Mouse (Mus musculus): ENCODE measurements around the gene Spi1. TPM values are rescaled to one million over a fixed set of nuclear protein-coding genes. Genes with fewer than 3 reads are reported as not detected.
A peak's percentile ranks its signal among the peaks of the same experiment; 100 is the strongest.

The Spi1 gene
- polyA plus RNA-seq, 2 experiments, result 15.6 to 20.5 TPM

- TF ChIP-seq EP300 (IDR thresholded peaks at IDR 0.05; ENCODE audit: low read depth), result no peak
- TF ChIP-seq CTCF (IDR thresholded peaks at IDR 0.05; ENCODE audit: low read depth), result peak; percentile 95
- H3K4me2 ChIP-seq (ENCODE audit: low read depth), result no peak overlapping the region
- DNase-seq (ENCODE audit: low read depth in 3 of 3, low spot score in 3 of 3) (no peak), ATAC-seq (ENCODE audit: insufficient read depth) (no peak)
- H3K27ac ChIP-seq, result no peak overlapping the region
- H3K9ac ChIP-seq (replicated peaks), result no peak overlapping the region
- peaks cover 28% of the 10 kb centered on the region for H3K36me3 ChIP-seq (replicated peaks; ENCODE audit: control insufficient read depth, insufficient read depth, low read depth)
- H3K9me3 ChIP-seq (ENCODE audit: control insufficient read depth, low read length), result no peaks in the 10 kb centered on the region
- H3K27me3 ChIP-seq (ENCODE audit: control insufficient read depth, insufficient read depth, low read length), result no peaks in the 10 kb centered on the region
- peaks cover 14 to 17% of the 10 kb centered on the region in 2 experiments for H3K4me1 ChIP-seq (replicated peaks; ENCODE audit: control insufficient read depth in 2 of 2, insufficient read depth in 2 of 2, low read length in 1 of 2)
- no peak overlapping the region for H3K4me3 ChIP-seq (ENCODE audit: insufficient read depth in 1 of 2, low read depth in 2 of 2, low read length in 2 of 2)
- WGBS (ENCODE audit: insufficient replicate concordance), result 46% methylated on average over 3 of the region's 3 CpGs
Measured at GRCm38 (mm10) chr2:91065544-91065943, 16.6 kb upstream of the Spi1 start.

GRCm38 (mm10) chr2:91066455-91066854, 15.7 kb upstream of the Spi1 start:
- H3K36me3 ChIP-seq (replicated peaks; ENCODE audit: control insufficient read depth, insufficient read depth, low read depth), result peaks cover 28% of the 10 kb centered on the region
- 69% methylated on average over 3 of the region's 3 CpGs for whole genome bisulfite sequencing (ENCODE audit: insufficient replicate concordance)

GRCm38 (mm10) chr2:91068162-91068871, 13.9 kb upstream of the Spi1 start:
- no peak for DNase-seq (ENCODE audit: low read depth in 3 of 3, low spot score in 3 of 3)
- H3K9me3 ChIP-seq (ENCODE audit: control insufficient read depth, low read length), result no peaks in the 10 kb centered on the region
- no peak for ATAC-seq (ENCODE audit: insufficient read depth)
- H3K9ac ChIP-seq (replicated peaks), result no peak overlapping the region
- no peak for TF ChIP-seq CTCF (IDR thresholded peaks at IDR 0.05; ENCODE audit: low read depth)
- no peak for TF ChIP-seq EP300 (IDR thresholded peaks at IDR 0.05; ENCODE audit: low read depth)
- no peak overlapping the region for H3K4me3 ChIP-seq (ENCODE audit: insufficient read depth in 1 of 2, low read depth in 2 of 2, low read length in 2 of 2)
- H3K4me2 ChIP-seq (ENCODE audit: low read depth), result 0 out of 2 replicates have a peak overlapping the region, but pooled peaks have one; percentile 85
- WGBS (ENCODE audit: insufficient replicate concordance), result 71% methylated on average over 13 of the region's 13 CpGs
- peaks cover 0 to 11% of the 10 kb centered on the region in 2 experiments; a peak in 3 of 4 replicates for H3K4me1 ChIP-seq (replicated peaks; ENCODE audit: control insufficient read depth in 2 of 2, insufficient read depth in 2 of 2, low read length in 1 of 2)
- H3K27ac ChIP-seq, result no peak overlapping the region
- H3K36me3 ChIP-seq (replicated peaks; ENCODE audit: control insufficient read depth, insufficient read depth, low read depth), result peaks cover 11% of the 10 kb centered on the region
- H3K27me3 ChIP-seq (ENCODE audit: control insufficient read depth, insufficient read depth, low read length), result no peaks in the 10 kb centered on the region

More at GRCm38 (mm10) chr2:91066455-91066854, 15.7 kb upstream of the Spi1 start:
- no peak for TF ChIP-seq CTCF (IDR thresholded peaks at IDR 0.05; ENCODE audit: low read depth)
- TF ChIP-seq EP300 (IDR thresholded peaks at IDR 0.05; ENCODE audit: low read depth), result no peak
- Histone ChIP-seq H3K27me3 (ENCODE audit: control insufficient read depth, insufficient read depth, low read length) (no peaks in the 10 kb centered on the region), H3K27ac (no peak overlapping the region), H3K9me3 (ENCODE audit: control insufficient read depth, low read length) (no peaks in the 10 kb centered on the region), H3K4me1 (replicated peaks; ENCODE audit: control insufficient read depth in 2 of 2, insufficient read depth in 2 of 2, low read length in 1 of 2) (peaks cover 5 to 15% of the 10 kb centered on the region in 2 experiments), H3K4me2 (ENCODE audit: low read depth) (no peak overlapping the region), H3K4me3 (ENCODE audit: insufficient read depth in 1 of 2, low read depth in 2 of 2, low read length in 2 of 2) (no peak overlapping the region), H3K9ac (replicated peaks) (no peak overlapping the region)
- ATAC-seq (ENCODE audit: insufficient read depth), result no peak
- no peak for DNase-seq (ENCODE audit: low read depth in 3 of 3, low spot score in 3 of 3)

- ATAC-seq (ENCODE audit: insufficient read depth), result no peak
- Histone ChIP-seq H3K4me3 (ENCODE audit: insufficient read depth in 1 of 2, low read depth in 2 of 2, low read length in 2 of 2) (peak overlapping the region in 1 of 2 experiments; percentile 68; a peak in 2 of 4 replicates), H3K4me1 (replicated peaks; ENCODE audit: control insufficient read depth in 2 of 2, insufficient read depth in 2 of 2, low read length in 1 of 2) (peaks cover 0 to 11% of the 10 kb centered on the region in 2 experiments; a peak in 3 of 4 replicates), H3K36me3 (replicated peaks; ENCODE audit: control insufficient read depth, insufficient read depth, low read depth) (peaks cover 7% of the 10 kb centered on the region; the same call in 1 of the 2 replicates), H3K9me3 (ENCODE audit: control insufficient read depth, low read length) (no peaks in the 10 kb centered on the region), H3K27ac (no peak overlapping the region), H3K9ac (replicated peaks) (no peak overlapping the region), H3K27me3 (ENCODE audit: control insufficient read depth, insufficient read depth, low read length) (no peaks in the 10 kb centered on the region), H3K4me2 (ENCODE audit: low read depth) (peak overlapping the region; percentile 85)
- TF ChIP-seq CTCF (IDR thresholded peaks at IDR 0.05; ENCODE audit: low read depth) (0 out of 2 replicates have a peak, but pooled peaks have one; percentile 12), EP300 (IDR thresholded peaks at IDR 0.05; ENCODE audit: low read depth) (no peak)
- no peak for DNase-seq (ENCODE audit: low read depth in 3 of 3, low spot score in 3 of 3)
- 70% methylated on average over 6 of the region's 6 CpGs for WGBS (ENCODE audit: insufficient replicate concordance)
Measured at GRCm38 (mm10) chr2:91068872-91069165, 13.4 kb upstream of the Spi1 start.

GRCm38 (mm10) chr2:91069306-91070000, 12.7 kb upstream of the Spi1 start:
- H3K27me3 ChIP-seq (ENCODE audit: control insufficient read depth, insufficient read depth, low read length), result no peaks in the 10 kb centered on the region
- WGBS (ENCODE audit: insufficient replicate concordance), result 11% methylated on average over 14 of the region's 14 CpGs
- H3K27ac ChIP-seq, result peak overlapping the region; percentile 38
- peak overlapping the region; percentile 68 to 73 for H3K4me3 ChIP-seq (ENCODE audit: insufficient read depth in 1 of 2, low read depth in 2 of 2, low read length in 2 of 2)
- H3K4me2 ChIP-seq (ENCODE audit: low read depth), result peak overlapping the region; percentile 85
- peaks cover 0 to 11% of the 10 kb centered on the region in 2 experiments; a peak in 3 of 4 replicates for H3K4me1 ChIP-seq (replicated peaks; ENCODE audit: control insufficient read depth in 2 of 2, insufficient read depth in 2 of 2, low read length in 1 of 2)
- no peaks in the 10 kb centered on the region for H3K9me3 ChIP-seq (ENCODE audit: control insufficient read depth, low read length)
- peak overlapping the region; percentile 72 for H3K9ac ChIP-seq (replicated peaks)
- ATAC-seq (ENCODE audit: insufficient read depth) (peak; percentile 3; the same call in 1 of the 2 replicates), DNase-seq (ENCODE audit: low read depth in 3 of 3, low spot score in 3 of 3) (no peak)
- H3K36me3 ChIP-seq (replicated peaks; ENCODE audit: control insufficient read depth, insufficient read depth, low read depth), result peaks cover 2% of the 10 kb centered on the region; the same call in 1 of the 2 replicates
- no peak for TF ChIP-seq EP300 (IDR thresholded peaks at IDR 0.05; ENCODE audit: low read depth)
- TF ChIP-seq CTCF (IDR thresholded peaks at IDR 0.05; ENCODE audit: low read depth), result no peak
